Mouse (Mus musculus) thymus, postnatal 4 days (tissue): ENCODE results near the gene F2rl2.

Experiments used
- DNase-seq: peaks from one replicate; pipeline ENCODE4 v3.0.0; 2021

F2rl2 gene

DNA sequence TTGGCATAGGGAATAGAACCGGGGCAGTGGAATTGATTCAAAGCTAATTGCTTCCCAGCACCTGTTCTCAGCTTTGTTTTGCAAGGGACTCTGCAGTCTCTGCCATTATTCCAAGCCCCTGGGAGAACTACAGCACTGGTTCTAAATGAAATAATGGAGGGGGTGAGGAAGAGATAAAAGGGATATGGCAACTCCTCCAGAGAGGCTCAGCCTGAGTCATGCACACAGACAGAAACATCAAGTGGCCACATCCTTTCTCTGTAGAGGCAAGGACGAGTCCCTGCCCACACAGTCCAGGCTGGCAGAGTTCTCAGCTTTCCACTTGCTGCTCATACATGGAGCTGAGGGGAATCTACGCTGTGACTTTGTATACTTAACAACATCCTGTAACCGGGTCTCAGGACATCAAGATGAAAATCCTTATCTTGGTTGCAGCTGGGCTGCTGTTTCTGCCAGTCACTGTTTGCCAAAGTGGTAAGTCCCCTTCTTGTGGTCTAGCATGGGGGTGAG, at the start of gene F2rl2:
Gene F2rl2 (plus strand): TSS at position 200 of the 510 bp plus-strand sequence.
- peak; percentile 20 for DNase-seq

DNA sequence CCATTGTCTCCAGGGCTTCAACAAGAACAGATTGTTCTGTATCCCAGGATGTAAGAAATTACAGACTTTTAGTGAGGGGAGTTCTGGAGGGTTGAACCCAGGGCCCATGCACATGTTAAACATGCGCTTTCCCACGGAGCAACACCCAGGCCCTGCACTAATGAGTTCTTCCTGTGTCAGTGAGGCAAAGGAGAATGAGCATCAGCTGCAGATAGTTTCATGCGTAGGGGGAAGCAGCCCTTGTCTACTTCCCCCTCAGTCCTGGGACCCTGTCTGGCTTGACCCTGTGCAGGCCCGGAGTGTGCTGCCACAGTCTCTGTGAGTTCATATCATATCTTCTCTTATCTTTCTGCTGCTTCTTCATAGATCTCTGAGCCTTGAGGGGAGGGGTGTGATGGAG, 49.4 kb upstream of the F2rl2 start:
- no peak for DNase-seq

DNA sequence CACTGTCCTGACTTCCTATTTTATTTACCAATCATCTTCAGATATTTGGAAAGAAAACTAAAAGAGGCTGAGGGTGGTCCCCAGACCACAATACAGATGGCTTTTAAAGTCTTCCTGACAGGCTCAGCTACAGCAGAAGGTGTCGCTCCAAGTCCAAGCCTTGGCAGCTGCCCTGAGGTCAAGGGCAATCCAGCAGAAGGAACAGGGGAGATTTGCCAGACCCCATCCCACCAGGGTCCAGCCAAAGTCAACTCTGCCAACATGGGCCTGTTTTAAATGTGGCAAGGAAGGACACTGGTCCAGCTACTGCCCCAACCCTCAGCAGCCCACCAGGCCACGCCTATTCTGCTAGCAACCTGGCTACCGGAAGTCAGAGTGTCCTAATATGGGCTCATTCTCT, 46.7 kb upstream of the F2rl2 start:
- DNase-seq, result no peak

DNA sequence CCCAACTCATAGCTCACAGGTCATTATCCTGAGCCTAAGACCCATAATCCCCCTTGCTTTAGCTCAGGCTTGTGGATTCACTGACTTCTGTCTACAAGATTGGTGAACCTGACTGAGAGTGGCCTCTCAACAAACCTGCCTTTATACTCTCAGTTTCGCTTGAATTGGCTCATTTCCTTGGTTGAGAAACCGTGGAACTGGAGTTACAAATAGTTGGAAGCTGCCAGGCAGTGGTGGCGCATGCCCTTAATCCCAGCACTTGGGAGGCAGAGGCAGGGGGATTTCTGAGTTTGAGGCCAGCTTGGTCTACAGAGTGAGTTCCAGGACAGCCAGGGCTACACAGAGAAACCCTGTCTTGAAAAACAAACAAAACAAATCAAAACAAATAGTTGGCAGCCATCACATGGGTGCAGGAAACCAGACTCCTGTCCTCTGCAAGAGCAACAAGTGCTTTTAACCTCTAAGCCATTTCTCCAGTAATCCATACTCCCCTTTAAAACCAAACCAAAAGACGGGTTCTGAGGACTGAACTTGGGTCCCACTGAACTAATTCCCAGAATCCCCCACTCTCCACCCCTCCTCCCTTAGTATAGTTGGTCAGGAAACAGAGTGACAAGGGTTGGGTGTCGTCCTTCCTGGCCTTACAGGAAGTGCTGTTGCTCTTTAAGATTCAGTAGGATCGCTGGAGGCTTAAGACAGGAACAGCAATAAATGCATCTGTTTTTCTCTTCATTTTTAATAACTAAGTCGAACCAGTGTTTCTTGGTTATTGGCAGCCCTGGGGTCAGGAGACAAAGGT, 44.6 kb upstream of the F2rl2 start:
- no peak for DNase-seq

DNA sequence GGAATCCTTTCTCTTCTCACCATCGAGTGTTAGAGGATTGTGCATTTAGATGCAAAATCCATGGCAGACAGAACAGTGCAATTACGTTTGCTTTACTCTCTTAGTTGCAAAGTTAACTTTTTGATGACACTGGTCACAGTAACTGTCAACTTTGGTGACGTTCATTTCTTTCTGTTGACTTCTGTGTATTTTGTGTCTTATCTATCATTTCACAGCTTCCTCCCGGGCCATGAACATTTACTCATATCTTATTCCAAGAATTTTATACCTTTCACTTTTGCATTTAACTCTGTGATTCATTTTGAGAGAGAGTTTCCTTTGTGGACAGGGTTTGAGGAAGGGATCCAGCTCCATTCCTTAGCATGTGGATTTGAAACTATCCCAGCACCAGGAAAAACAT, 43.0 kb upstream of the F2rl2 start:
- DNase-seq, result no peak

DNA sequence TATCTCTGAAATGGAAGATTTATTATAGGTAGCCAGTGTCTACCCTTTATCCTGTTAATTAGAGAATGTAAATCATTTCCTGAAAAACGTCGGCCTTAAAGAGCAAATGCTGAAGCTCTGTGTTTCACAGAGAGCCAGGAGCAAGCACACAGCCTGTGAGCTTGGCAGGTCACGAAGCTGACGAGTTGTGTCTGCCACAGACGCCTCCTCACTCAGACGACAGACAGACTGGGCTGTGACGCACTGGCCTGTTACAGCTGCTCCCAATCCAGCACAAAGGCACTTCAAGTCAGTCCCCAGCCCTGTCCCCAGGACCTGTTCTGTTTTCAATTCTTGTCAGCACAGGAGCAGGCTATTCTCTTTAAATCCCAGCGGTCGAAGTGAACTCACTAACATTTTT, 41.4 kb upstream of the F2rl2 start:
- DNase-seq, result no peak

DNA sequence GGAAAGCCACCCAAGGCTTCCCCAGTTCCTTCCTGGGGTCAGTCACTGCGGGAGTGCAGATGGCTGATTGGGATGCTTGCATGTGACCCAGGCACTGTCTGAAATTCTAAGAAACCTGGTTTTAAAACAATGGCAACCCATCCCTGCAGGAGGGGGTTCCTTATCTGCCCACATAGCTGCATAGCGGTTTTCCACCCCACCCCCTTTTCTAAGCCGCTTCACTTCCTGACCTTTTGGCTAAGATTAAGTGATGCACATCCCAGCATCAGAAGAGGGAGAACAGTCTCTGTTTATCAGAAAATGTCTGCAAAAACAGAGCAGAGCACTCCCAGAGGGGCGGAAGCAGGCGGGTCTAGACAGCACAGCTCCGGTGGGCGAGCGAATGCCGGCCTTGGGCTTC, 39.5 kb upstream of the F2rl2 start:
- peak; percentile 8 for DNase-seq

DNA sequence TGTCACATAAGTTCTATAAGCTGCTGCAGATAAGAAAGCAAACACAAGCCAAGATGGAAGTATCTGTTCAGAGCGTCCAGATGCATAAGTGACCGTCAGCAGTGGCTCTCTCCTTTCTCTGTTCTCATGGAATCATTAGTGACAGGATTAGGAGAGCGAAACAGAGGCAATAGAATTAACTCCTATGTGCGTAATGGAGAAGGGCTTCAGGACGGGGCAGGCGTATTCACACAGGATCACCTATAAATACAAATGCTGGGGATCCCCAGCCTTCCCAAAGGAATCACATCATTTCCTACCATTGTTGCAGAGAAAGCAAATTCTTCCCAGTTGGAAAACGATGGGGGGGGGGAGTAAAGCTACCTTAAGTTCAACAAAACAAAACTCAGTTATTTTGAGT, 37.2 kb upstream of the F2rl2 start:
- no peak for DNase-seq

DNA sequence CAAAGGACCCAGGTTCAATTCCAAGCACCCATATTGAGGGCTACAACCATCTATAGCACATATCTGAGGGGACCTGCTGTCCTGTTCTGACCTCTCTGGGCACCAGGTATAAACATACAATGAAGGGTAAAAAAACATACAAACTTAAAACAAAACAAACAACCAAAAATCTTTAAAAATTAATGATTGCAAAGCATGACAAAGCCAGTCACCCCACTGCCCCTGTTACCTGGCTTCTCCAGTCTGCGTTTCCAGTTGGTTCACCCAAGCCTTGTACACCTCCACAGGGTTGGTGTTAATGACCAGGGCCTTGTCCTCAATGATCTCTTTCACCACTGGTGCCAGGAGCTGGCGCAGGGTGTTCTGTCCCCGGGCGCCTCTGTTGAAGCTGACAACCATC, 32.8 kb upstream of the F2rl2 start:
- no peak for DNase-seq

DNA sequence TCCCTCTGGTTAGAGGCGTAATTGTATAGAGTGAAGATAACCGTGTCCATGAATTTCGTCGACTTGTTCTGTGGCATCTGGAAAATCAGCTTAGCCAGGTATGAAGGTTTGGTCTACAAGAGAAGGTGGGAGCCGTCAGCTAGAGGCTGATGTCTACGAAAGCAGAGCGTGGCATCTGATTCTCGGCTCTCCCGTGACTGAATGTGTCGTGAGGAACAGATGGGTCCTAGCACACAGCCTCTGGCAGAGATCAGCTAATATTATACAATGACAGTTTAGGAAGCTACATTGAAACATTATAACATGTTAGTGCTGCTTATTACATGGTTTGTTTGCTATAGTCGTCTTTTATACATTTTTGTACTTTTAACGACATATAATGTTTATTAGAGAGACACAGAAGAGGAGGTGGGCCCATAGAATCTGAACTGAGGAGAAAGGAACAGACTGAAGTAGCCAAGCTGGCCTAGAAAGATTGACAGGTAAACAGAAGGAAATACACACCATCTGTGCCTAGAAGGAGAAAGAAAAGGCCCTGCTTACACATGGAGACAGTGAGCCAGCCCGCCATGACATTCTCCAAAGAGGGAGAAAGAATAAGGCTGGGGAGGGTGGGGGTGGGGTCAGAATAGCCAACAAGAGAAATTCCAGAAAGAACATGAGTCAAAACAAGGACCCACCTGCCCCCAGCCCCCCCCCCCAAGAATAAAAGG, 30.9 kb upstream of the F2rl2 start:
- no peak for DNase-seq

DNA sequence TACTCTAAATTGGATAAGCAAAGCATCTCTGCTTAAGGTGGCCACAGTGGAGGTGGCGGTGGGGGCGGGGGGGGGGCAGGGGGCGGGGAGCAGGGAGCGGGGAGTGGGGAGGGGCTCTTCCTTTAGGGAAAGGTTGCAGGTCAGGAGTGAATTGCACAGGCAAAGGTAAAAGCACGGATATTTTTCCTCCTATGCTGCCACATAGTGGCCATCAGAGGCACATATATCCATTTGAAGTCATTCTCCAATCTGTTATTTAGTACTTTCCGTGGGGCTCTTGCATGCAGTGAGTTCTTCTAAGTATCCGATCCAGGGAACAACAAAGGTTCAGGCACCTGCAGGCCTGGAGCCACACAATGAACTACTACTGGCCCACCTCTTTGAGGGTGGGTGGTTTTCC, 29.4 kb upstream of the F2rl2 start:
- no peak for DNase-seq

DNA sequence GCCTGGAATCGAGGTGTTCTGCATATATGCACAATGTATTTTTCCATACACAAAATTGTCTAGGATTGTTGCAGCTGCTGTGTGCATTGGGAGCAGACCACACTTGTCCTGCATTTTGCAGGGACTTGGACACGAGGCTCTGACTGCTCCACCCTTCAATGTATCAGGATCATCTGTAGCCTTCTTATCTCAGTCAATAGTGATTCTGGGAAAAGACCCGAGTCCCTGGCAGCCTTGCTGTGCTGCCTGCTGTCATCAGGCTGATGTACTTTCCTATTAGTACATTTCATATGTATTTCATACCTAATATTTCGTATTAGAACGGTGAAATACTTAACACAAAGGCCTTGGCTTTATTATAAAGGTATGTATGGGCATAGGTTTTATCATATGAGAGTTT, 26.1 kb upstream of the F2rl2 start:
- no peak for DNase-seq

DNA sequence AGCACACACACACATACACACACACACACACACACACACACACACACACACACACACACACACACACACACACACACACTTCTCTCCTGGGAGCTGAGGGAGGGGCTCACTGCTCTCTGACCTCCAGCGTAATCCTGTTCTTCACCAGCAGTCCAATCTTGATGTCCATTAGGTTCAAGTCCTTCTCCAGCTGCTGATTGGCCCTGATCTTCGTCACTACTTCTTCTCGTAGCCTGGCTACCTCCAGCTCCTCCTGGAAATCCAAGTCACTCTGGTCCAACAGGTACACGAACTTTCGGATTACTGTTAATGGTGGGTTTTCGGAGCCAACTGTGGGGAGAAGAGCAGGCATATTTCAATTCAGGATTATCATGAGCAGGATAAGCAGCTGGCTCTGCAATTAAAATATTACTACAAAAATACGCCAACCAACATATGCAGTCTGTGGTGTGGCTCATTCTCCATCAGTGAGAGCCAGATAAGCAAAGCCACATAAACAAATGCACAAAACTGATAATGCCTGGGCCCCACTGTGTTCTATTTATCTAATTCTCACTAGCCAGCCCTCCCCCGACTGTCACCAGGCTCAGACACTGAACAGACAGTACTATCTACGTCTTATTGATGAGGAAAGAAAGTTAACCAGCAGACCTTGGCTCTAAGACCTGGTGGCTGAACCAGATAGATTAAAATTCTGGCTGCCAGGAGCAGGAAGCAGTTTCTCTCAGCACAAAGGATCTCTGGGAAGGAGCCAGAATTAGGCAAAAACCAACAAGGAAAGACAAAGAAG, 25.4 kb upstream of the F2rl2 start:
- no peak for DNase-seq

DNA sequence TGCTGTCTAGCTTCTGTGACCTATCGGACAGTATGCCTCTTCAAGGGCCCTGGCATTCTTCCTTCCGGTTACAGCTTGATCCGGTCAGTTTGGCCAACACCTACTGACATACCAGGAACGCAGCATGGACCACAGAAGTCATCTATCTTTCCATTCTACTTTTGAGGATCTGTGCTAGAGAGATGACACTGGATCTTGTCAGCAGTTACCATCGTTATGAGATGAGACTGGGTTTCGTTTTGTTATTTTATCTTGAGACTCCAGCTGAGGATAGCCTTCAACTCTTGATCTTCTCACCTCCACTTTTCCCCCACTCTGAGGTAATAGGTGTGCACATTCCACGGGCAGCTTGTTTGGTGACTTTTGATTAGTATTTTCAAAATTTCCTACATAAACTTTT, 24.3 kb upstream of the F2rl2 start:
- DNase-seq, result no peak

DNA sequence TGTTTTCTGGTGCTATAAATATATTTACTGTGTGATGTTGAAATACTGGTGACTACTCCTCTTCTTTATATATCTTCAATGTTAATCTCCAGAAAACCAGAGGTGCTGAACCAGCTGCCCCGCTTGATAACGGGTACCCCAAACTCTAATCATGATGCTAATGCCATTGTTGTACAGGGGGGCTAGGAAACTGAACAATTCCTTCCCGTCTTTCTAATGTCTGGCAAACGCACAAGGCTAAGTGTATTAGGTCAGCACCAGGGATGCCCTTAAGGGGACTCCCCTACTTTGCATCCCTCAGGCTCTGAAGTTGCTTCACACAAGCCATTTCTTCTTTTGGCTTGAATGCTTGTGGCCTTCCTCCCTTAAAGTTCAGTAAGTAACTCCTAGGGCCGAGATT, 17.6 kb upstream of the F2rl2 start:
- DNase-seq, result no peak

DNA sequence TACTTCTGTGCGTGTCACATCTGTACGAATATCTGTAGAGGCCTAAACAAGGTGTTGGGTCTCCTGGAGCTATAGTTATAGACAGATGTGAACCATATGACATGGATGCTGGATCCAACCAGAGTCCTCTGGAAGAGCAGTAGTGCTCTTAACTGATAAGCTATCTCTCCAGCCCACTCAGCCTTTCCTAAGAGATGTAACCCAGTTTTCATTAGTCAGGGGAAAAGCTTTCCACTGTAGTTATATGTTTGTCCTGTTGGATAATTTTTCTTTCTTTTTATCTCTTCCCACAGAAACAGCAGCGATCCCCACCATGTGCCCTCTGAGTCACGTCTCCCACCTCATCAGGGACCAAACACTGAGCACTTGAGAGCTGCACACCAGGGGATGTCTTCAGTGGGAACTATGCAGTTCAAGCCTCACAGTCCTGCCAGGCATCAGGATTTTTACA, 17.1 kb upstream of the F2rl2 start:
- no peak for DNase-seq

DNA sequence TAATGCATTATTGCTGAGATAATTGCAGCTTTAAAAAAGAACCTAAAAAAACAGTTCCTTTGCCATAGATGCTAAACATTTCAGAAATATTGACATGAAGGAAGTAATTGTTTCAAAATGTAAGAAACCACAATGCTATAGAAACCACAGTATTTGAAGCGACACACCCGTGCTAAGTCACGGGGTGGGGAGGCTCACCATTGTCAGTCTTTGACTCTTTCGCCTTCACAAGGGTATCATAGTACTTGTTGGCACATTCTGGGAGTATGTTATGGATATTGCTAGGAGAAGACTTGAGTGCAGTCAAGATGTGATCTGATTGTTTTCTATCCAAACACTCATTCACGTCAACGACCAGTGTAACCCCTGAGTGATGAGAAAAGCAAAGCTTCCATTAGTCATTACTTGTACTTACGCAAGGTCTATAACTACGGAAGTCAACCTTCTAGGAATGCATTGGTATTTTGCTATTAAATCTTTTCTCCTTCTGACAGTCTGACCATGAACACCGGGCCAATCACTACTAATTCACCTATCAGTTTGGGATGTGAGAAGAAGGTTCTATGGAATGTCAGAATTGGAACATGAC, 11.9 kb upstream of the F2rl2 start:
- DNase-seq, result no peak

DNA sequence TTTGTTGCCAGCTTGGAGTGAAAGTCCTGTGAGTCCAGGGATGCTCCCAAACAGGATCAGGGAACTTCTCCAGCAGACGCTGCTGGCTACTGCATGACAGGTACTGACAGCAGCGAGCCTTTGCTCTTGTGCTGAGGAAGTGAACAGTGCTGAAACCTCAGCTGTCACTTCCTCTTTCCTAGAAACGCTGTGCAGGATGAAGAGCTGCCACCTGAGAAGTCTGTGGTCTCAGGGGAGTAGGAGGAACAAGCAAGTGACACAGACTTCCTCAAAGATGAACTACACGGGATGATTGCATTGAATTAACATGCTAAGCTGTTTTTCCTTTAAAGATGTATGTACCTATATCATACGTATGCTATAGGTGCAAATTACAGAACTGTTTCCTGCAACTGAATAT, 10.9 kb upstream of the F2rl2 start:
- DNase-seq, result peak; percentile 38

DNA sequence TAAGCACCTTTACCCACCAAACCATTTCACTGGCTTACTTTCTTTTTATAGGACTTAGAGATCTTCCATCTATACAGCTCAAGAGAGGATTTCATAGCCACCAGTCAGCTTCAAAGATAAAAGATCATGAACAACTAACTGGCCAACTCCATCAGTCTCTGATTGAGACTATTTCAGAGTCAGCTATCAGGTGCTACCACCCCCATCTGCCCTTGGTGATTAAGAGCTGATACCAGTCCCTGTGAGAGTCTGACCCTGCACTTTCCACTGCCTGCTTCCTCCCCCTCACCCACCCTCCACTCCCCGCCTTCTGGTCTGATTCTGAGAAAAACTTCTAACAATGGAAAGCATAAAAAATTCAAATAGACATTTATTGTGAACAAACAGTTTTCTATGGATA, 8.1 kb upstream of the F2rl2 start:
- DNase-seq, result no peak

DNA sequence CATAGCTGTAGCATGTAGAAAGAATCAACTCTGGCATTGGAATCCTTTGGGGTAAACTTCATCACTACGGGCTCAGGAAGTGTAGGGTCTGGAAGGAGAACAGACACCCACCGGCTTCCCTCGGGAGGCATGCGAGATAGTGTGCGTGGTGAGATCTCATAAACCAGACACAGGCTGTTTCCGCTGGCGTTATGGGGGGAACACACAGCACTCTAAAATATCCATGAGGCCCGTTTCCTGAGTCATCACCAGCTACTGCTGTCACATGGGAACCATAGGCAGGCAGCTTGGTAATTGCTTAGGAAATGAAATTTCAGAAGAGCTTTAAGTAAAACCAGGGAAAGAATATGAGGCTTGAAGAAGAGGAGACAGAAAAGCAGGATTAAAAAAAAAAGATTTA, 4.5 kb upstream of the F2rl2 start:
- no peak for DNase-seq

DNA sequence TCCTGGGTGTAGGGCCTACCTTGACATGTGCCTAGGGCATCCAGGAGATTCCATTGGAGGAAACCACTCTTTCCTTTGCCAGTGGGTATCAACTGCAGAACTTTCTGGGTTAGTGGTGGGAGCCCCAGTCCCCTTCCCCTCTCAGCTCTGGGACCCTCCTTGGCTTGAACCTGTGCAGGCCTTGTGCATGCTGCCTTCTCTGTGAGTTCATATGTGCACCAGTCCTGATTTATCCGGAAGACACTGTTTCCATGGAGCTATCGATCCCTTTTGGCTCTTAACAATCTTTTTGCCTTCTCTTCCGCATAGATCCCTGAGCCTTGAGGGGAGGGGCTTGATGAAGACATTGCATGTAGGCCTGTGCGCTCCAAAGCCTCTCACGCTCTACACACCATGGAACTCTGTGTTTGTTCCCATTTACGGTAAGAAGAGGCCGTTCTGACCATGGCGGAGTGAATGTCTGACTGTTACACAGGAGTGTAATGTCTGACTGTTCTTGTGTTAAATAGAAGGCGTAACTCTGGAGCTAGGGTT, 466 bp upstream of the F2rl2 start:
- no peak for DNase-seq

DNA sequence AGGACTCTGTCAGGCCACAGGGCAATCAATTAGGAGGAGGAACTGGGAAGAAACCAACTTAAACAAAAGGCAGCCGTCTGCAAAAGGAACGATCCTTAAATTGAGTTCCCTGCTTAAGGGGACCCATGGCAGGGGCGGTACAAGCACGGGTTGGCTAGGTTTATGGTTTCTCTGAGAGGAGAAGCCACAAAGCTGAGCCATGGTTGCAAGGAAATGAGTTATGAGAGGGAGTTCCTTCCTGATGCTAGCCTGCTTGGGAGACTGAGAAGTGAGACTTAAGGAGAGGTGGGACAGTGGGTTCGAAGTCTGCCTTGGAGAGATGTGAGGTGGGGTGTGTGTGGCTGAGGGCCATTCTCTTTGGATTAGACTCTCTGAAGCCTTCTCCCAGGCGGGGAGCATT, 1.2 kb downstream of the F2rl2 start:
- DNase-seq, result no peak

DNA sequence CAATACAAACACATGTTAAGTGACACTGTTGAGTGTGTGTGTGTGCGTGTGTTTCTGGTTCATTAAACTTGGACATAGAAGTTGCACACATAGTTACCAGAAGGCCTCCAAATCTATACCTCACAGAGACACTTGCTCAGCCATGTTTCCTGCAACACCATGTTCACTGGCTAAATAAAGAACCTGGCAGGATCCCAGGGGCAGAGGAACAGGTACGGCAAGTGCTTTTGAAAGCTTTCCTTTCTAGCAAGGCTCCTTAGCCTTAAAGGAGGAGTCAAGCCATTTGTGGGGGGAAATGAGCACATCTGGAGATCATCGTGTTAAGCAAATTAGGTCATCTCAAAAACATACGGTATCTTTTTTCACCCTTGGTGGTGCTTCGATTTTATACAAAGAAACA, 6.7 kb downstream of the F2rl2 start:
- DNase-seq, result no peak
